Mouse (Mus musculus): ENCODE results near the gene Gm20388. TPM values are rescaled to one million over a fixed set of nuclear protein-coding genes. Genes with fewer than 3 reads are reported as not detected.

The Gm20388 gene
- total RNA-seq, 2 experiments from 2014 or later, result 1.9 to 2.0 TPM

DNA sequence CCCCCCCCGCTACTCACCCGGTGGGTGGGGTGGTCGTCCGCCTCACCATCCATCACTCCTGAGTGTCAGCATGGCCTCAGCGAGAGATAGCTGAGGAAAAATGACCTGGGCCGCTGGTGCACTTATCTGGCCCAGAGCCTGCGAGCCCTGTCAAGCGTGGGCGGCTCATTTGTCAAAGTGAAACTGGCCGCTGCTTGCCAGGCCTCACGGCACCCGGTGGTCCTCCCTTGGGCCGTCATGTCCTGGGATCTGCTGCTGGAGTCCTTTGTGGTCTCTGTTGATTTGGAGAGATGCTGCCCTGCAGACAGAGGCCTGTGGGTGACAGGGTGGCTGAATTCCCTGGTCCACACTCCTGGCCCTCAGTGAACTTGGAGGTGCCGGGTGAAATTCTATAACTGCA is 921.4 kb downstream of the Gm20388 start:
- DNase-seq, result peak; percentile 35

DNA sequence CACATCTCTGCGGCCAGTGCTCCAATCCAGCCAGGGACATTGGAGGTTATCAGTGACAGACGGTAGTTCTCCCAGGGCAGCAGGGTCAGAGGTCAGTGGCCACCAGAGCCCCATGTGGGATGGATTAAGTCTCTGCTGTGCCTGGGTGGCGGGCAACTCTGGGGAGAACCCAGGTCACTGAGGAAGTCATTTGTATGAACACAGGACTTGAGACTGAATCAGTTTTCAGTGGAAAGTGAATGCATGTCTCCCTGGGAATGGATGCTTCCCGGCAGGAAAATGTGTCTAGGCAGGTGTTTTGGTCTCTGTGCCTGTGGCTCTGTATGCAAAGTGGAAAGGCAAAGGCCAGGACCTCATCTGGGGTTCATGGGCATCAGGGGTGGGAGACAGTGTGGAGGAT is 922.6 kb downstream of the Gm20388 start:
- DNase-seq, result no peak

DNA sequence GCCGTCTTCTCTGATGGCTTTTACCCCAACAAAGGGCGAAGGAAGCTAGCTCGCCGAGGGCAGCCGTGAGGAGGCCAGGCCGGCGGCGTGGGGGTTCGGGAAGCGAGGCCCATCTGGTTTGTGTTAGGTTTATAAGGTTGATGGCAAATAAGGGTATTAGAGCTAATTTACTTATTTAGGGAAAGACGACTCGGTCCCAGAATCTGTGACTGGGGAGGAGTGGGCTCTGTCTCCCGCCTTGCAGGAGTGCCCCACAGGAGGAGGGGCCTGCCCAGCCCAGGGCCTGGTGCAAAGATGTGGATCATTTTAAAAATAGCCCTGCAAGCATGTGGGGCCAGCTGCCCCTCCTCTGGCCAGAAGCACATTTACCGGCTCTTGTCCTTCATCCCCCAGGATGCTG is 928.4 kb downstream of the Gm20388 start:
- DNase-seq, result no peak

DNA sequence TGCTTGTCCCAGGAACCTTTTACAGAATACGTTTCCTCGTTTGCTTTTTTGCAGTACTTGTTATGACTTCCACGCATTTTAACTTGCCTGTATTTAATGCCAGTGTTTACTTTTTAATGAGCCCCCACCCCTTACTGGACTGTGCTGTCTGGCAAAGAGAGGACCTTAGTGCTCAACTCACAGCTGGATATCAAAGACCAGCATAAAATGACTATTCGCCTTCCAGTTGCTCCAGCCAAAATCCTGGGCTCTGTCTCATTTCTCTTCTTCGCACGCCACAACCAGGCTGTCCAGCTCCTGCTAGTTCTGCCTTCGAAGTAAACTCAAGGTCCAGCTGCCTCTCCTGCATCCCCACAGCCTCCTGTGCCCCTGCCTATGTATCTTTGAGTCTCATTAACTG is 932.4 kb downstream of the Gm20388 start:
- DNase-seq, result no peak

DNA sequence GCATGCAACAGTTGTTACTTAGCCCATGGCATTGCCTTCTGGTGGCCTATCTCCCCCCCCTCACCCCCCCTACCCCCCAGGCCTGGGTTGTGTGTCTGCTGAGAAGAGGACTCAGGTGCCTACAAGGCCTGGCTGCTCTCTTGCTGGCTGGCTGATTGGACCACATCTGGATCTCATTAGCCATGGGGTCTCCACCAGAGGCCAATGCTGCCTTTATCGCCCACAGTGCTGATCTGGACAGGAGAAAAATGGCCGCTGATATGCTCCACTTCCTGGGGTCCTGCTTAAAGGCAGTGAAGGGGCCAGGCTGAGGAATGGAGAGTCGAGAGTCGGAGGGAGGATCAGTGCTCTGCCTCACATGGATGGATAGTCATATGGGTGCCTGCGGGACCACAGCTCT is 935.4 kb downstream of the Gm20388 start:
- no peak for DNase-seq

DNA sequence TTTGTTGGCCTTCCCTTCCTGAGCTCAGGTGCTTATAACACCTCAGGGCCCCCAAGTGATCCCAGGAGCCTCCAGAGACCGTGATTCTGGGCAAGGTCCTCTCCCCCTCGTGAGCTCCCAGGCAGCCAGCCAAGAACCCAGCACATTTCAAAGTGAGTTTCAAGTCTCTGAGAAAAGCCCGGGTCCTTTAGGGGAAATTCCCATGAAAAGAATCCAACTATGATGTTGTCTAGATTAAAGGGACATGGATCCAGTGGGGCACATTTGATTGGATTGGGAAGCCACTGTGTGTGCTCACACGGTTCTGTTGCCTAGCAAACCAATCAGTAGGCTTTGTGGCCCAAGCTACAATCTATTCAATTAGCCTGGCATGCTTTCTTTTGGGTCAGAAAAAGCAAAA is 936.6 kb downstream of the Gm20388 start:
- DNase-seq, result no peak

DNA sequence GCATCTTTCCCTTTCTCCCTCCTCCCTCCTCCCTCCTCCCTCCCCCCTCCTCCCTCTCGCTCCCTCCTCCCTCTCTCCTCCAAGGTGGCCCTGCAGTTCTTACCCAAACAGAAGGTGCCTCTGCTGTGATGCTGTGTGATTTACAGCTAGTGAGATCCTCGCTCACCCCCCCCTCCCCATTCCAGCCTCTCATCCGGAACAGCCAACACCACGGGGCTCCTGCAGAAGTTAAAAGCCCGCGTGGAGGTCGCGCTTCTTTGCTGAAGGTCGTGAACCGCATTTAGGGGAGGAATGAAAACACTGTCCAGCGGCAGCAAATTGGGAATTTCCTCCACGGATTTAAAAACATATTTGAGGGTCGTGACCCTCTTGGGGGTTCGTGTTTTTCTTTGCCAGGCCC is 937.1 kb downstream of the Gm20388 start:
- DNase-seq, result no peak

DNA sequence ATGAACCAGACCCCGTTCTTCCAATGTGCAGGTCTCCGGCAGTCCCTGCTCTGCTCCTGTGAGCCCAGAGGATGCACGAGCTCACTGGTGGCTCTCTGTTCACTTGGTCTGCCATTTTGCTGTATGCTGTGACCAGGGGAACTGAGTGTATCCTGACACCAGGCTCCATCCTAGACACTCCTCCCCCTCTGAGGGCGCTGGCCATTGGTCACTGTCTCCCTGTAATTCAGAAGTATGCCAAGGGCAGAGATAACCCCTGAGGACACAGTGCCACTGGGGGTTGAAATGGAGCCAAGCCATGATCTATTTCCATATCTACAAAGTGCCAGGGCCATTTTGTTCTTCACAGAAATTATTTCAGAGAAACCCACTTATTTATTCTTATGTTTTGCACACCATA is 937.8 kb downstream of the Gm20388 start:
- peak; percentile 34 for DNase-seq

DNA sequence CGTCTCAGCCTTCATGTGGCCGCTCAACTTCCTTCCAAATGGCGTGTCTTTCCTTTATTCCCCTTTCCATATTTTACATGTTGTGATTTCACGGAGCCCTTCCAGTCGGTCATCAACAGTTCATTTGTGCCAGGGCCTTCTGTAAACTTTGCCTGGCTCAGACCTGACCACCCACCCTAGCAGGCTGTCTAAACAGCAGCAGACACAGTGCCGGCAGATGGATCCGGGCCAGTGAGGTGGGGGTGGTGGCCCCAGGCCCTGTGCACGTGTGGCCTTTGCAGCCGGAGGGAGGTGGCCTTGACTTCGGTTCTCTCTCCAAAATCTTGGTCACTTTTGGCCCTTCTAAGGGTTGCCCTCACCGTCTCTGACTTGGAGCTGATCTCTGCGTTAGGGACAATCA is 940.8 kb downstream of the Gm20388 start:
- DNase-seq, result no peak

DNA sequence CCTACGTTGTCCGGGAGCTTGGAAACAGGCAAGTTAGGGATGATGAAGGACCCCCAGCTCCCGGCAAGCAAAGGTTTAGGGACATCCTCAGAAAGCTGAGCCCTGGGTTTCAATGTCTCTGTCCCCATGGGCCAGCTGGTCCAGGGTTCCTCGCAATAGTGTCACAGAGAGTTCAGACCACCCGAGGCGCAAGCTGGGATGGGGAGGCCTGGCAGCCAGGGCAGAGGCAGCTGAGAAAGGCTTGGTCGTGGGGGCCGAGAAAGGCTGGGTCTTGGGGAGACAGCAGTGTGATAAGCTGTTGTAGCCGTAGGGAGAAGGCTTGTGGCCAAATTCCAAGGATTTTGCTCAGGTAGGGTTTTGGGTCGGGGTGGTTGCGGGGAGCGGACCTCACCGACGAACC is 949.2 kb downstream of the Gm20388 start:
- no peak for DNase-seq

DNA sequence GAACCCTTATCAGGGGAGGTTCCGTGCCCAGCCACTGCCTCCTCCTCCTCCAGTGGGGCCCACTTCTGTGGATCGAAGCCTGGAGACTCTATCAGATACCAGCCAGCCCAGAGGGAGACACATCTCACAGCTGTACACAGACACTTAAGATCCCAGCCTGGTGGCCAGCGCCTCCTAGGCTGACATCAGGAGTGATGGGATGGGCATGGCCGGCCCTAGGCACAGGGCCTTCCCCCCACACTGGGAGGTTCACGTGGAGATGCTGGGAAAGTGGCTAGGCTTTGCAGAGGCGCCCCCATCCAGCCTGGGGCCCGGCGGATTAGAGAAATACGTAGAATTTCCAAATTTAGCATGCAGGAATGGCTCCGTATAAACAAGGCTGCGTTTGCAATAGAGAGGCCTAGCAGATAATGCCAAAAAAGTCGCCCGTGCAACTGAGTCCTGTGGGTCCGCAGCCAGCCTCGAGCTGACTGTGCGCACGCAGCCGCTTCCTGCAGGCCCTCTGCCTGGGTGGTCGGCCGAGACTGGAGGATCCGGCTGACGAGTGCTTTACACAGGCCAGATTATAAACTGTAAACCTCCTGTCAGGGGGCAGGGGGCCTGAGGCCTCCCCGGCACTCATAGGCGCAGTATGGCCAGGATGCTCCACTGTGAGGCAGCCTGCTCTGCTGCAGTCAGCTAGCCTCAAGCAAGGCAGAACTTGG is 949.9 kb downstream of the Gm20388 start:
- DNase-seq, result no peak

DNA sequence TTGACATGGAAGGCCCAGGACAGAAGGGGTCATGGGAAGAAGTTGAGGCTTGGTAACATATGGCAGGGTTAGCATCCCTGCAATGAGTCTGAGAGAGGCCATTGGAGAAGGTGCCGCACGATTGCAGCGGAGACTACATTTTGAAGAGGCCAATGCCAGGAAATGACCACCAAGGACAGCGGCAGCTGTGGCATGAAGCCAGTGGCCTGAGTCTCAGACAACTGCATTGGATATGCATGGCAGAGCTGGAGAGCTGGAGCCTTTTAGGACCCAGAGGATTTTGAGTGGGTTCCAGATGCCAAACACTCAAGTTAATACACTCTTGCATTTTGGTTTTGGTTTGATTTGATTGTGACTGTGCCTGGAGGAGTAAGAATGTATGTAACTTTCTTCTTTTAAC is 953.0 kb downstream of the Gm20388 start:
- peak; percentile 38 for DNase-seq

DNA sequence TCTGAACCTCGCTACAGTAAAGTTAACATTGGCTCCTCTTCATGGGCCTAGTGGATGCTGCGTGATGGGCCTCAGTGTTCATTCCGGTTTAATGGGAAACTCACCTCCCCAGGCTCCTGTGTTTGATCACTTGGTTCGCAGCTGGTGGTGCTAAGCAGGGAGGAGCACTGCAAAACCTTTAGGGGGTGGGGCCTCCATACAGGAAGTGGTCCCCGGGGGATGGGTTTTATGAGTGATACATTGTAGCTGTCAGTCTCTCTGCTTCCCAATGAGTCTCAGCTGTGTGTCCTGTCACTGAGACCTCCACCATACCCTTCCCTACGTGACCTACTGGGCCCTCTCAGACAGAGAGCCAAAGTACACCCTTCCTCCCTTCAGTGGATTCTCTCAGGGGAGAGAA is 956.7 kb downstream of the Gm20388 start:
- DNase-seq, result no peak

DNA sequence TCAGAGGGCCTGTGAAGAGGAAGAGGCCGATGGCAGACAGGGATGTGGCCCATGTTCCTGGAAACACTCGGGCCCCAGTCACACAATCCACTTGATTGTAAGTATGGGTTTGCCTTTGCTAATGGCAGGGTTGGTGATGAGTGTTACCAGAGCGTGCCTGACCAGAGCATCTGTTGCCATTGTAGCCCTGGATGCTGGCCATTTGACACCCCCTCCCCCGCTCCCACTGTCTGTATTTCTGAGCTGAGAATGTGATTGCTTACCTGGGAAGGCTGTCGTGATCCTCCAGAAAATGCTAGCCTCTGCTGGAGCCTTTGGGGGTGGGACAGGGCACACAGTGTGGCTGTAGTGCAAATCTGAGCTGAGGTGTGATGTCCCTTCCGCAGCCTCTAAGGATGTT is 962.0 kb downstream of the Gm20388 start:
- no peak for DNase-seq

DNA sequence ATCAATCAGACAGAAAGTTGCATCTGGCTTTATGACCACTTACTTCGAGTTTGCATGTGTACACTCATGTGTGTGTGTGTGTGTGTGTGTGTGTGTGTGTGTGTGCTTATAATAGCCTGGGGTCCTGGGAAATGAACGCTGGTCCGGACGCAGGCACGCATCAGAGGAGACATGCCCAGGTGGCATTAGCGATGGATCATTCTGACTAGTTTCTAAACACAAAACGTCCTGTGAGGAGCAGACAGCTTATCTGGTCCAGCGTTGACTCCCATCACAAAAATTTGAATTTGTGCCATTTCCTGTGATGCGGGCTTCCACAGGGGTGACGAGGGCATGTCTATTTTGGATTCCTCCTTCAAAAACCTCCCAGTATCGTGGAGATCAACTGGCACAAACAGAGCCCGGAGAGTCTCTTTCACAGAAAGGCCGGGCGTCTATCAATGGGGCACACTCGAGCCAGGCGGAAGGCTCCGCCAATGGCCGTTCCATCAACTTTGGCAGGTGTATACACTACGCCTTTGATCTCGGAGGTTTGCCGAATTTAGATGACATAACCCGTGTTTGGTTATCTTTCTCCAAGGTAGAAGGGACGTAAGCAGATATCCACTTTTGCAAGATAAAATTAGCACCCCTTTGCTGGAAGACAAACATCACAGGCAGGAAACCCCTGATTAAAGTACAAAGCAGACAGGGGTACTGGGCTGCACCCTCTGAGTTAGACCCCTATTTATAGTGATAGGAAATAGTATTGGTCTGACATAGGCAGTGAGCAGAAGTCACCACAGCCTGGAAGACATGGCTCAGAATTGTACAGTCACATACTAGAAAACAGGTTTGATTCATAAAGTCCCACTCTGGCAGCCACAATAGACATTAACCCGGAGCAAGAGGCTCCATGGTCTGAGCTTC is 965.6 kb downstream of the Gm20388 start:
- DNase-seq, result no peak

DNA sequence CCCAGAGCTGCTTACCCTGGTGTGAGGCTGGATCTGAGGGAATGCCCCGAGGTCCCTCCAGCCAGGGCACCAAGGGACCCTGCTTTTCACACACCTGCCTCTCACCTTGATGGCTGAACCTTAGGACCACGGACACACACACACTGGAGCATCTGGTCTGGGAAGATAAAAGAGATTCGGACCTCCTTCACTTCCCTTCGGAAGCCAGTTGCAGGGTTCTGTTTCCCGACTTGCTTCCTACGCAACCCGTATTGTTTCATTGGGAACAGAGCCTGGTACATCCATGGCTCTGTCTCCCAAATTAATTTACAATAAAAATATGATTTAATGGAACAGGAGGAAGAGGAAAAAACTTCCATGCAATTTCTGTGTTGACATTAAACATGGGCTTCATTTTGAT is 966.4 kb downstream of the Gm20388 start:
- DNase-seq, result no peak

DNA sequence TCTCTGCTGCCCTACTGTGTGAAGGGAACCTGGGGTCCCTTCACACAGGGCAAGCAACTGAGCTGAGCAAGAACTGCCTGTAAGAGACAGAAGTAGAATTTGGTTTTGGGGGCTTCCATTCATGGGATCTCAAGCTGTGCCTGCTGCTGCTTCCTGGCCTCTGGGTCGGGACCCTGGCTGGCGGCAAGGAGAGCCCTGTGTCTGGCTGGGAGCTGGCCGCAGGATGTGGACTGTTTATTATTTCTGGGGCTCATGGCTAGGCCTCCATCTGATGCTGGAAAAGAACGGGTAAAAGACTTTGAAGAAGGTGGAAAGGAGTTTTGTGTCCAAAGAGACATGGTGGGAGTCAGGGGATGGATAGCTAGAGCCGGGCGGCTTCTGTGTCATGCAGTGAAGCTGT is 969.3 kb downstream of the Gm20388 start:
- no peak for DNase-seq

DNA sequence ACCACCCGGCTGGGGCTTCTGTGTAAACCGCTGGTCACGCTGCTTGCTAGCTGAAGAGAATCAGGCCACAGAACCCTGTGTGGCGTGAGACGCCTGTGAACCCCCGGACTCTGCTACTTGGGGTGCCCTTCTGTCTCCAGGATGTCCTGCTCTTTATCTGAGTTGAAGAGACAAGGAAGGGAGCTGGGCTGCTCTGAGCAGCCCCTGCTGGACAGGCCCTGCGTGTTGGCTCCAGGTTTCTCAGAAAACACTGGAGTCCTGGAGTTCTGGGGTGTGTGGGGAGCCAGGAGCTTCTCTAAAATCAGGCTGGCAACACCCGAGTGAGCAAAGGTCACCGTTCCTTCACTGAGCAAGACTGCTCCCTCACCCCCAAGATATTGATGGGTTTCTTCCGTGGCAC is 971.0 kb downstream of the Gm20388 start:
- DNase-seq, result no peak

DNA sequence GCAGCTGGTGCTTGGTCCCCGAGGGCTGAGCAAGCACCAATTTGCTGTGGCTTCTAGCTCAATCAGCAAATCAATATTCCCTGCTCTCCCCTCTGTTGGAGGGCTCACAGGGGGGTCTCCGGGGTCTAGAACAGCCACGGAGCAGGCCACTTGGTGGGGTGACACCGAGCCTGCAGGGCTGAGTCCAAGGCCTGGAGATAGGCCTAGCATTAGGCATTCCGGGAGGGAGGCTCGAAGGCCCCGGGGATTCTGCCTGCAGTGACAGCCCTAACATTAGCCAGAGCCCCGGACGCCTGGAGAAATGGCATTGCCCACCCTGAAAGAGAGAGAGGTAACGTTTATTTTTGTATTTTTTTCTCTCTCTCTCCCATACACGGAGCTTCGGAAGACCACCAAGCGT is 972.0 kb downstream of the Gm20388 start:
- no peak for DNase-seq

DNA sequence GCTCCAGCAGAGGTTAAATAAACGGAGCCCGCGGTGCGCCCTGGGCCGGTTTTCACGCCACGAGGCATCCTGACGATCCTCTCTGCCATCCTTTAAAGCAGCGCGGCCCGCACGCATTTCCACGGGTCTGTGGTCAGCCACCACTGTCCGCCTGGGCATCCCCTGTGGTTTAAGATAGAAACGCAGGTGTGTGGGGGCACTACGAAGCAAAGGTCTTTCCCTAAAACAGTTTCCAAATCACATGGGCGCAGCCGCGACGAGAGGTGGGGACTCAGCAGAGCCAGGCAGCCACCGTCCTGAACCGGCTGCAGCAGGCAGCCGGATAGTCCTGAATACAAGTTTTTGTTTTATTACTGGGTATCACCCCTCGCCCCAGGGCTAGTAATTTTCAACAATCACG is 972.7 kb downstream of the Gm20388 start:
- no peak for DNase-seq

DNA sequence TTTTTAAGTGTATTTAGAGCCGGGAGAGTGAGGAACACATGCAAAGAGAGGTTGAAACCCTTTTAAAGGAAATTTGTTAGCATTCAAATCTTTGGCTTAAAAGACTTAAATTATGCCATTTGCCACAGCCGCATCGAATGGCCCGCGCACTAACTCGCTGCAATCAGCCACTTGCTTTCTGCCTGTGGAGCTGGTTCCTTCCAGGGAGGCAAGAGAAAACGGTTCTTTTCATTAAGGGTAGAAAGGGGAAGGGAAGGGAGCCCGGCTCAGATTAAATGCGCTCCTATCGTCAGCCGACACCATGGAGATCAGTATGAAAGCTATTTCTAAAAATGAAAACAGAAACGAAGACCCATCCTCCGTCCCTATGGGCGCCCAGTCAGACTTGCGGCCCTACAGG is 973.2 kb downstream of the Gm20388 start:
- DNase-seq, result no peak

DNA sequence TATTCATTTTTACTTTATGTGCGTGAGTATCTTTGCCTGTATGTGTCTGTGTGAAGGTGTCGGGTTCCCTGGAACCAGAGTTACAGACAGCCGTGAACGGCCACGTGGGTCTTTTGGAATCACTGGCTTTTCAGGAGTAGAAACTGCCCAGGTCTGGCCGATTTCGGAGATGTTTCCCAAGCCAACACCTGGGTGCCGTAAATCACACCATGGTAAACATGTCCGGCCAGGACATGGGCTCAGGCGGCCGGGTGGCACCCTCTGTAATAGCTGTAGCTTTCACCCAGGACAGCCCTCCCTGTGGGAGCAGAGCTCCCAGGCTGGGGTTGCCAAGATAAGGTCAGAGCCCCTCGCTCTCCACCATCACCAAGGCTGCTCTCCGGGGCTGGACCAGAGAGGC is 974.2 kb downstream of the Gm20388 start:
- no peak for DNase-seq

DNA sequence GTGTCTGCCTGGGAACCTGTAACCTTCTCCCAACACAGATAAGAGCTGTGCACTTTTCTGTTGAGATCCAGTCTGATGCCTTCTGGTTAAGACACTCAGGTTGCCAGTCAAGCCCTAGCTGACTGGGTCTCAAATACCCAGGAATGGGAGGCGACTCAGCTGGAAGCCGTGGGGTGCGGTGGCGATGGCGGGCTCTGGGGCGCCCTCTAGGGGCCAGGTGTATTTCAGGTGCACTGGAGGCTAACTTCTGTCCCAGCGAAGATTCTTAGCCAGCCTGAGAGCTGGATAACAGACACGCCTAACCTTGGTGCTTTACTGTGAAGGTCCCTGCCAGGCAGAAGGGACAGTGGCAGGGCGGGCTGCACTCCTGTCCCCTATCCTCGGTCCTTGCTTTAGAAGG is 976.6 kb downstream of the Gm20388 start:
- DNase-seq, result no peak

DNA sequence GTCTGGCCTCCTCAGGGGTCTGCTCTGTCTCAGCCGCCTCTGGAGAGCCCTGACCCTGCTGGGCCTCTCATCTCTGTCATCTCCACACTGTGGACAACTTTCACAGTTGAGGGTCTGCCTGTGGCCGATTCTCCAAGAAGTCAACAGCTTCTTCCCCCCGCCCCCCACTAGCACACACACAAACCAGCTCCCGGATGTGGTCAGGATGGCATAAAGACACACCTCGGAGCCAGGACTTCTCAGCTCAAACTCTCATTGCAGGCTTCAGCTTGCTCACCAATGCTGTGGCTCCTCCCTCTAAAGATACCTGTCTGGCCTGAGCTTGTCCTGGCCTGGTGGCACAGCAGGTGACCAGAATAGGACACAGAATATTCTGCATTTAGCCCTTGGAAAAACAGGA is 977.4 kb downstream of the Gm20388 start:
- DNase-seq, result no peak
